Mouse (Mus musculus): ENCODE measurements around the gene Acat2. TPM values are rescaled to one million over a fixed set of nuclear protein-coding genes. Genes with fewer than 3 reads are reported as not detected.
"Not testable (repeated sequence)": the region's sequence is repeated elsewhere in the genome, so short reads cannot be mapped to it uniquely, and the experiment has no call there.

The Acat2 gene
- polyA plus RNA-seq (2015; fragmentation: Nextera tagmentation; extraction: Ambion mirVana) = 137 TPM in 2 replicates

DNA sequence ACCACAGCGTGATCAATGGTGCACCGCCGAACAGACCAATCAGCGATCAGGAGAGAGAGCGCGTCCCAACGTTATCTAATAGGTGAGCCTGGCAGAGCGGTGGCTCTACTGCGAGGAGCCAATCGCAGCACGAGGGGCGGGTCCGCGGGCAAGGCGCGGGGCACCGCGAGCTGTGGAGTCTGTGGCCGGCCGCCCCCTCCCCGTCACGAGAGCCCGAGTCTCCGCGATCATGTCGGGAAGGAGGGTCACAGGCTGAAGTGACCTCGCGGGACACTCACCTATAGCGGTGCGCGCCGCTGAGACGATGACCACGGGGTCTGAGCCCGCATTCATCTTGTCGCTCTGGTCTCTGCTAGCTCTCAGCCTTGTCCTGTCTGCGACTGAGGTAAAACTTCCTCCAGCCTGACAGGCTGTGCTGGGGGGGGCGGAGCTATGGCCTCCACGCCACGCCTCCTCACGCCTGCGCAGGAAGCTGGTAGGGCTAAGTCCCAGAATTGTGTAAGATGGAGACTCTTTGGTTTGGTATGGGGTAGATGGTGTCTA is at the start of gene Acat2:
TSS of gene Acat2 (minus strand) at position 417 of the 543 bp plus-strand sequence.
- peak within 1 kb of the TSS; percentile 94 for H3K4me2 ChIP-seq (ENCODE audit: low read depth, low read length)
- peaks cover 3% of the 10 kb centered on the region; the same call in 1 of the 2 replicates for H3K36me3 ChIP-seq (ENCODE audit: control insufficient read depth, insufficient read depth, low read length)
- H3K9me3 ChIP-seq (replicated peaks; ENCODE audit: control insufficient read depth, low read length) = no peaks in the 10 kb centered on the region
- H3K9ac ChIP-seq (ENCODE audit: low read length) = peak within 1 kb of the TSS; percentile 79
- peak; percentile 99 for ATAC-seq (ENCODE audit: insufficient read depth, low FRiP score)
- H3K27ac ChIP-seq (ENCODE audit: low read length) = peak within 1 kb of the TSS; percentile 88
- peak within 1 kb of the TSS; percentile 77 for H3K4me3 ChIP-seq (replicated peaks; ENCODE audit: low read length)
- under 1% methylated on average over 42 of the region's 42 CpGs for WGBS
- H3K27me3 ChIP-seq (ENCODE audit: control insufficient read depth, insufficient read depth, low read length) = no peaks in the 10 kb centered on the region
- H3K4me1 ChIP-seq (ENCODE audit: control insufficient read depth, insufficient read depth, low read length) = peaks cover 5% of the 10 kb centered on the region

GRCm38 (mm10) chr17:13009887-13010286 is 49.3 kb upstream of the Acat2 start:
- Histone ChIP-seq H3K4me1 (ENCODE audit: control insufficient read depth, insufficient read depth, low read length) (peaks cover 13% of the 10 kb centered on the region), H3K4me2 (ENCODE audit: low read depth, low read length) (no peak overlapping the region), H3K27me3 (ENCODE audit: control insufficient read depth, insufficient read depth, low read length) (no peaks in the 10 kb centered on the region), H3K27ac (ENCODE audit: low read length) (no peak overlapping the region), H3K9me3 (replicated peaks; ENCODE audit: control insufficient read depth, low read length) (no peaks in the 10 kb centered on the region), H3K36me3 (ENCODE audit: control insufficient read depth, insufficient read depth, low read length) (peaks cover under 1% of the 10 kb centered on the region; the same call in 1 of the 2 replicates), H3K4me3 (replicated peaks; ENCODE audit: low read length) (no peak overlapping the region), H3K9ac (ENCODE audit: low read length) (no peak overlapping the region)
- 20% methylated on average over 3 of the region's 3 CpGs for WGBS
- no peak for ATAC-seq (ENCODE audit: insufficient read depth, low FRiP score)

GRCm38 (mm10) chr17:13008528-13008927 is 48.0 kb upstream of the Acat2 start:
- WGBS = 5% methylated on average over 10 of the region's 10 CpGs
- no peaks in the 10 kb centered on the region for H3K36me3 ChIP-seq (ENCODE audit: control insufficient read depth, insufficient read depth, low read length)
- H3K27me3 ChIP-seq (ENCODE audit: control insufficient read depth, insufficient read depth, low read length) = no peaks in the 10 kb centered on the region
- no peak for ATAC-seq (ENCODE audit: insufficient read depth, low FRiP score)
- no peaks in the 10 kb centered on the region for H3K9me3 ChIP-seq (replicated peaks; ENCODE audit: control insufficient read depth, low read length)
- H3K4me3 ChIP-seq (replicated peaks; ENCODE audit: low read length) = peak overlapping the region; percentile 82
- H3K4me1 ChIP-seq (ENCODE audit: control insufficient read depth, insufficient read depth, low read length) = peaks cover 13% of the 10 kb centered on the region
- peak overlapping the region; percentile 89 for H3K27ac ChIP-seq (ENCODE audit: low read length)
- peak overlapping the region; percentile 86 for H3K4me2 ChIP-seq (ENCODE audit: low read depth, low read length)
- peak overlapping the region; percentile 74 for H3K9ac ChIP-seq (ENCODE audit: low read length)

DNA sequence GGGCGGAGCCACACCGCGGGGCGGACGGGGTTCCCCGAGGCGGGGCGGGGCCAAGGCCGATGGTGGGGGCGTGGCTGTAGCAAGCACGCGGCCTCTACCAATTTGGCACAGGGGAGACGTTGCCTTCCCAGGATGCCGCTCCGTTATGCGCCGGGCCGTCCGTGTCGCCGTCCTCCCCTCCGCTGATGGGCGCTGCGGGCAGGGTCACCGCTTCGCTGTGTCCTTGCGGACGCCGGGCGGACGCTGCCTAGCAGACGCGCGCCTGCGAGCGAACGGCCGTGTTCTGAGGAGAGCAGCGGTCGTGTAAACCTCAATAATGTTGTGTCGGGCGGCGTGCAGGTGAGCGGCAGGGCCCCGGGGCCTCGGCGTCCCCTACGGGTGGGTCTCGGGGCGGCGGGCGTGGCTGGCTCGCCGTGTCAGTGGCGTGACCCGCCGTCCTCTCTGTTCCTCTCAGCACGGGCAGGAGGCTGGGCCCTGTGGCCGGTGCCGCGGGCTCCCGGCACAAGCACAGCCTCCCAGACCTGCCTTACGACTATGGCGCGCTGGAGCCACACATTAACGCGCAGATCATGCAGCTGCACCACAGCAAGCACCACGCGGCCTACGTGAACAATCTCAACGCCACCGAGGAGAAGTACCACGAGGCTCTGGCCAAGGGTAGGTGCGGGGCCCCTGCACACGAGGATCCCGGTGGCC is 47.3 kb upstream of the Acat2 start:
- peaks cover 13% of the 10 kb centered on the region for H3K4me1 ChIP-seq (ENCODE audit: control insufficient read depth, insufficient read depth, low read length)

DNA sequence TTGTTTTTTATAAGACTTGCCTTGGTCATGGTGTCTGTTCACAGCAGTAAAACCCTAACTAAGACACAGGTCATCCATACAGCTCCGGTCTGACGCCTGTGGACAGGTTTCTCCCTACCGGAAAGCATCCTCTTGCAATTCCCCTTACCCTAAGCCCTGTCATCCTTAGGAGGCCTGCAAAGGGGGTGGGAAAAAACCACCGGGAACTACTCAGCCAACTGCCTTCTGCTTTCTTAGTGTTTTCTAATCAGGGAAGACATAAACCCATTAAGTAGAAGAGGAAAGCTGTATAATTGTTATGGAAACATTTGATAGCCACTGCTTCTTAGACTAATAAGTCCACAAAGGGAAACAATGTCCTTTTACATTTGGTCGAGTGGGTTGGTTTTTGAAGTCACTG is 46.4 kb upstream of the Acat2 start:
- H3K9me3 ChIP-seq (replicated peaks; ENCODE audit: control insufficient read depth, low read length) = no peaks in the 10 kb centered on the region
- ATAC-seq (ENCODE audit: insufficient read depth, low FRiP score) = no peak
- peak overlapping the region; percentile 59; the same call in 1 of the 2 replicates for H3K27ac ChIP-seq (ENCODE audit: low read length)
- 51% methylated on average over 5 of the region's 5 CpGs for WGBS
- H3K36me3 ChIP-seq (ENCODE audit: control insufficient read depth, insufficient read depth, low read length) = no peaks in the 10 kb centered on the region
- H3K4me1 ChIP-seq (ENCODE audit: control insufficient read depth, insufficient read depth, low read length) = peaks cover 13% of the 10 kb centered on the region
- no peaks in the 10 kb centered on the region for H3K27me3 ChIP-seq (ENCODE audit: control insufficient read depth, insufficient read depth, low read length)
- peak overlapping the region; percentile 86 for H3K4me2 ChIP-seq (ENCODE audit: low read depth, low read length)
- H3K9ac ChIP-seq (ENCODE audit: low read length) = peak overlapping the region; percentile 70
- peak overlapping the region; percentile 82 for H3K4me3 ChIP-seq (replicated peaks; ENCODE audit: low read length)

More for the DNA sequence above, 47.3 kb upstream of the Acat2 start:
- H3K9ac ChIP-seq (ENCODE audit: low read length) = peak overlapping the region; percentile 74
- H3K27me3 ChIP-seq (ENCODE audit: control insufficient read depth, insufficient read depth, low read length) = no peaks in the 10 kb centered on the region
- peak overlapping the region; percentile 82 for H3K4me3 ChIP-seq (replicated peaks; ENCODE audit: low read length)
- no peaks in the 10 kb centered on the region for H3K9me3 ChIP-seq (replicated peaks; ENCODE audit: control insufficient read depth, low read length)
- peak overlapping the region; percentile 86 for H3K4me2 ChIP-seq (ENCODE audit: low read depth, low read length)
- peak; percentile 98 for ATAC-seq (ENCODE audit: insufficient read depth, low FRiP score)
- no peaks in the 10 kb centered on the region for H3K36me3 ChIP-seq (ENCODE audit: control insufficient read depth, insufficient read depth, low read length)
- peak overlapping the region; percentile 89 for H3K27ac ChIP-seq (ENCODE audit: low read length)
- 0% methylated on average over 76 of the region's 76 CpGs for WGBS

GRCm38 (mm10) chr17:13006546-13006945 is 46.0 kb upstream of the Acat2 start, which contains the start of gene Sod2:
Gene Sod2 (plus strand): TSS chr17:13006846.
- H3K9ac ChIP-seq (ENCODE audit: low read length) = peak within 1 kb of the TSS; percentile 70
- not testable (repeated sequence) for H3K9me3 ChIP-seq (replicated peaks; ENCODE audit: control insufficient read depth, low read length); H3K36me3 ChIP-seq (ENCODE audit: control insufficient read depth, insufficient read depth, low read length); ATAC-seq (ENCODE audit: insufficient read depth, low FRiP score); H3K27me3 ChIP-seq (ENCODE audit: control insufficient read depth, insufficient read depth, low read length)
- peak within 1 kb of the TSS; percentile 59 for H3K27ac ChIP-seq (ENCODE audit: low read length)
- 93% methylated on average over 2 of the region's 2 CpGs for WGBS
- H3K4me2 ChIP-seq (ENCODE audit: low read depth, low read length) = peak within 1 kb of the TSS; percentile 86
- H3K4me1 ChIP-seq (ENCODE audit: control insufficient read depth, insufficient read depth, low read length) = peaks cover 13% of the 10 kb centered on the region
- peak within 1 kb of the TSS; percentile 82 for H3K4me3 ChIP-seq (replicated peaks; ENCODE audit: low read length)

GRCm38 (mm10) chr17:13004436-13004835 is 43.9 kb upstream of the Acat2 start:
- H3K27ac ChIP-seq (ENCODE audit: low read length); H3K9ac ChIP-seq (ENCODE audit: low read length); H3K27me3 ChIP-seq (ENCODE audit: control insufficient read depth, insufficient read depth, low read length); H3K4me3 ChIP-seq (replicated peaks; ENCODE audit: low read length); H3K36me3 ChIP-seq (ENCODE audit: control insufficient read depth, insufficient read depth, low read length); H3K4me2 ChIP-seq (ENCODE audit: low read depth, low read length); H3K9me3 ChIP-seq (replicated peaks; ENCODE audit: control insufficient read depth, low read length); ATAC-seq (ENCODE audit: insufficient read depth, low FRiP score): not testable (repeated sequence)
- peaks cover 13% of the 10 kb centered on the region for H3K4me1 ChIP-seq (ENCODE audit: control insufficient read depth, insufficient read depth, low read length)
- 49% methylated on average over 2 of the region's 2 CpGs for WGBS

- H3K4me3 ChIP-seq (replicated peaks; ENCODE audit: low read length); H3K9ac ChIP-seq (ENCODE audit: low read length); H3K4me2 ChIP-seq (ENCODE audit: low read depth, low read length); H3K27ac ChIP-seq (ENCODE audit: low read length); ATAC-seq (ENCODE audit: insufficient read depth, low FRiP score); H3K4me1 ChIP-seq (ENCODE audit: control insufficient read depth, insufficient read depth, low read length); H3K9me3 ChIP-seq (replicated peaks; ENCODE audit: control insufficient read depth, low read length); H3K36me3 ChIP-seq (ENCODE audit: control insufficient read depth, insufficient read depth, low read length); H3K27me3 ChIP-seq (ENCODE audit: control insufficient read depth, insufficient read depth, low read length): not testable (repeated sequence)
- WGBS = 92% methylated on average over 5 of the region's 5 CpGs
These were observed 41.7 kb upstream of the Acat2 start for GRCm38 (mm10) chr17:13002243-13002642.

- Histone ChIP-seq H3K9ac (ENCODE audit: low read length) (no peak overlapping the region), H3K4me3 (replicated peaks; ENCODE audit: low read length) (no peak overlapping the region)
These were observed 38.5 kb upstream of the Acat2 start for GRCm38 (mm10) chr17:12999069-12999468.

More at GRCm38 (mm10) chr17:12999069-12999468, 38.5 kb upstream of the Acat2 start:
- Histone ChIP-seq H3K9me3 (replicated peaks; ENCODE audit: control insufficient read depth, low read length) (no peaks in the 10 kb centered on the region), H3K4me2 (ENCODE audit: low read depth, low read length) (no peak overlapping the region), H3K27ac (ENCODE audit: low read length) (no peak overlapping the region), H3K36me3 (ENCODE audit: control insufficient read depth, insufficient read depth, low read length) (no peaks in the 10 kb centered on the region), H3K4me1 (ENCODE audit: control insufficient read depth, insufficient read depth, low read length) (no peaks in the 10 kb centered on the region), H3K27me3 (ENCODE audit: control insufficient read depth, insufficient read depth, low read length) (no peaks in the 10 kb centered on the region)
- 78% methylated on average over 6 of the region's 6 CpGs for WGBS
- ATAC-seq (ENCODE audit: insufficient read depth, low FRiP score) = no peak
